In the genomic region with DNA sequence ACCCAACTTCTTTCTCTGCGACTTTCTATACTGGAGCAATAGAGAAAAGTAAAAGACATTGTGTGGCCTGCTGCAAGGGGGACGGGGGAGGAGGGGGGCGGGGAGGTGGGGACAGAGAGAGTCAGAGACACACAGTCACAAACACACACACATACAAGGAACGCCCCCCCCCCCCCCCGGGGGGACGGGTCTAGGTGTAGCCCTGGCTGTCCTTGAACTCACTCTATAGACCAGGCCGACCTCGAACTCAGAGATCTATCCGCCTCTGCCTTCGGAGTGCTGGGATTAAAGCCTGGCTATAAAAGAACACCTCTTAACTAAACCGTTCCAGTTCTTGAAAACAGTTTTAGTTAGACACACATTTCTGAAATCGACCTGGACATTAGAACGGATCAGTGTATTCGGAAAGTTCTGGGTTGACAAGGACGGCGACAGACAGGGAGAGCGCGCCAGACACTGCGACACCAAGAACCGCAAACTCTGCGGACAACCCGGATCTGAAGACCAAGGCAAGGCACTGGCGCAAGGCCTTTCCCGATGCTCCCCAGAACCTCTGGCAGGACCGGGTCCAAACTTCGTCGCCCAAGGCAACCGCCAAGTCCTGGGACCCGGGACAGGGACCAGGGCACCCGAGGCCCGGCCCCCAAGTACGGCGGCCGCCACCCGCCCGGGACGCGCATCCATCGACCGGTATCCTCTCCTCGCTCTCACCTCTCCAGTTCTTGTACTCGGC, we compare ENCODE assay signal across 8 mouse cellular contexts. TPM values are rescaled to one million over a fixed set of nuclear protein-coding genes. Genes with fewer than 3 reads are reported as not detected.
DNase-seq lines count a peak whose midpoint lies in the region; ATAC-seq lines count a peak whose summit lies in the region.

No protein-coding gene starts in this region.

- peak overlapping the region; percentile 51 for H3K9ac ChIP-seq in hindbrain, embryonic 15.5 days
- peak overlapping the region; percentile 77 for H3K9ac ChIP-seq in midbrain, embryonic 13.5 days (replicated peaks)

- ATAC-seq in cerebellum, adult (ENCODE audit: insufficient number of reproducible peaks, low FRiP score, low TSS enrichment): peak; percentile 21
- ATAC-seq in hindbrain, embryonic 15.5 days (ENCODE audit: low FRiP score, low read depth): no peak; the same call in 1 of the 2 replicates
- ATAC-seq in midbrain, embryonic 13.5 days: peak; percentile 16; the same call in 1 of the 2 replicates

- peak overlapping the region; percentile 85 for H3K4me3 ChIP-seq in hindbrain, embryonic 15.5 days
- H3K4me3 ChIP-seq in midbrain, embryonic 13.5 days (replicated peaks): peak overlapping the region; percentile 91

- H3K9me3 ChIP-seq in hindbrain, embryonic 15.5 days: no peaks in the 10 kb centered on the region
- no peaks in the 10 kb centered on the region for H3K9me3 ChIP-seq in midbrain, embryonic 13.5 days

- H3K27me3 ChIP-seq in hindbrain, embryonic 15.5 days: no peaks in the 10 kb centered on the region
- no peaks in the 10 kb centered on the region for H3K27me3 ChIP-seq in midbrain, embryonic 13.5 days

- H3K4me2 ChIP-seq in hindbrain, embryonic 15.5 days: peak overlapping the region; percentile 72
- peak overlapping the region; percentile 72 for H3K4me2 ChIP-seq in midbrain, embryonic 13.5 days (replicated peaks)

- 3% methylated on average over 42 of the region's 42 CpGs for WGBS in hindbrain, embryonic 15.5 days
- WGBS in midbrain, embryonic 13.5 days: under 1% methylated on average over 38 of the region's 42 CpGs

- peak overlapping the region; percentile 62 for H3K27ac ChIP-seq in hindbrain, embryonic 15.5 days (replicated peaks)
- peak overlapping the region; percentile 19; the same call in 1 of the 2 replicates for H3K27ac ChIP-seq in midbrain, embryonic 13.5 days

- no peak for DNase-seq in cerebellum, postnatal 14 days
- peak; percentile 33 for DNase-seq in right cerebral cortex, adult 18-20 months
- no peak for DNase-seq in right cerebral cortex, postnatal 36 days (ENCODE audit: low spot score in 2 of 2)
- no peak for DNase-seq in cerebellum, adult 11 months
- no peak for DNase-seq in c-Kit-positive CD71-positive TER-119-positive erythroid progenitor cells, embryonic 14.5 days (ENCODE audit: low spot score)

- peaks cover 5% of the 10 kb centered on the region for H3K36me3 ChIP-seq in hindbrain, embryonic 15.5 days
- peaks cover 9% of the 10 kb centered on the region; the same call in 1 of the 2 replicates for H3K36me3 ChIP-seq in midbrain, embryonic 13.5 days

- peaks cover 18% of the 10 kb centered on the region for H3K4me1 ChIP-seq in hindbrain, embryonic 15.5 days (replicated peaks)
- peaks cover 15% of the 10 kb centered on the region for H3K4me1 ChIP-seq in midbrain, embryonic 13.5 days (replicated peaks)

RNA-seq across cellular contexts. Expression of gene Ndufaf2, which starts 0.5 kb away (rescaled TPM):
- polyA plus RNA-seq in hindbrain, embryonic 15.5 days (2015; fragmentation: Nextera tagmentation; extraction: Ambion mirVana): 78.5 and 79.3 TPM in 2 replicates
- polyA plus RNA-seq in midbrain, embryonic 13.5 days (2015; fragmentation: Nextera tagmentation; extraction: Ambion mirVana): 75.4 and 81.5 TPM in 2 replicates

RNA-seq across cellular contexts. Expression of gene Ercc8, which starts 0.6 kb away (rescaled TPM):
- 30.3 and 31.8 TPM in 2 replicates for polyA plus RNA-seq in hindbrain, embryonic 15.5 days (2015; fragmentation: Nextera tagmentation; extraction: Ambion mirVana)
- polyA plus RNA-seq in midbrain, embryonic 13.5 days (2015; fragmentation: Nextera tagmentation; extraction: Ambion mirVana): 29.1 and 30.0 TPM in 2 replicates

RNA-seq across cellular contexts. Expression of gene Elovl7, which starts 56.3 kb away (rescaled TPM):
- 2.7 and 3.0 TPM in 2 replicates for polyA plus RNA-seq in hindbrain, embryonic 15.5 days (2015; fragmentation: Nextera tagmentation; extraction: Ambion mirVana)
- 0.74 and 0.99 TPM in 2 replicates for polyA plus RNA-seq in midbrain, embryonic 13.5 days (2015; fragmentation: Nextera tagmentation; extraction: Ambion mirVana)
